Mouse (Mus musculus) liver, adult 2 months (tissue): ENCODE data around the gene Gjb5.

Experiments
- CTCF ChIP-seq: fragments of 200-500 bp; IDR thresholded peaks from 2 replicates; pipeline ENCODE4 v1.5.1; 2011; ENCODE audit warnings: low read depth, low read length, control low read depth
- POLR2A ChIP-seq: fragments of 200-500 bp; IDR thresholded peaks from 2 replicates; pipeline ENCODE4 v1.6.1; 2011; ENCODE audit warnings: low read length, control low read depth; ENCODE audit not compliant: insufficient read depth; ENCODE audit errors: extremely low read depth

- TF ChIP-seq CTCF: no peak
- TF ChIP-seq POLR2A: no peak
Measured at GRCm38 (mm10) chr4:127375541-127376177, 17.7 kb upstream of the Gjb5 start.
